Mouse (Mus musculus): ENCODE measurements at regions not wholly inside any gene's neighbourhood (a gene's known extent, or its start where the extent isn't known, plus 50 kb on each side); places are given as distances from the start of the nearest gene placed in this dataset.

DNA sequence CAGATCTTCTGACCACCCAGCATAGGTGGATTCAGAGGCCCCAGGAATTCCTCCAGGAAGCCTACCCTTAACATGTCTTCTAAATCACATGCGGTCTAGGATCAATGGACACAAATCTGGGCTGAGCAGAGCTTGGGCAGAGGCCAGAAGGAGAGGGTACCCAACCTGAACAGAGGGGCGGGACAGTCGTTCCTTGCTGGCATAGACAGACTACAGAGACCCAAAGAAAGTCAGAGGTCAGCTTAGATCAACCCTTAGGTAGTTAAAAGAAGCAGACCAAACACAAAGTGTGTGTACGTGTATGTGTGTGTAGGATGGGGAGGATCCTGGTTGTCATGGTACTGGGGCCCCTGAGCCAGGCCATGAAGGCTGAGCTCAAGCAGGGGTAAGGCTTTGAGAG, 124.7 kb upstream of the Haao start:
- no peak for TF ChIP-seq CTCF (IDR thresholded peaks at IDR 0.05; ENCODE audit: control insufficient read depth, insufficient read depth, low read length)
- TF ChIP-seq POLR2A (IDR thresholded peaks at IDR 0.05; ENCODE audit: borderline replicate concordance, control insufficient read depth, low read depth, low read length), result no peak
